Mouse (Mus musculus) lung, adult 2 months (tissue): ENCODE data around the gene Kantr. TPM values are rescaled to one million over a fixed set of nuclear protein-coding genes. Genes with fewer than 3 reads are reported as not detected.

Source experiments
- DNase-seq: peaks from one replicate; pipeline ENCODE4 v3.0.0; 2022
- H3K4me1 ChIP-seq: fragments of 200-500 bp; 2 replicates; pipeline ENCODE4 v1.6.1; 2011; ENCODE audit warnings: low read length; ENCODE audit not compliant: control insufficient read depth, insufficient read depth
- H3K4me3 ChIP-seq: fragments of 200-500 bp; replicated peaks from 2 replicates; pipeline ENCODE3; 2011; ENCODE audit warnings: low read depth, mild to moderate bottlenecking, control low read depth, low read length; ENCODE audit errors: extremely low read depth
- CTCF ChIP-seq: fragments of 200-500 bp; IDR thresholded peaks from 2 replicates; pipeline ENCODE4 v1.5.1; 2011; ENCODE audit warnings: mild to moderate bottlenecking, low read length, control low read depth; ENCODE audit not compliant: insufficient read depth
- POLR2A ChIP-seq: fragments of 200-500 bp; IDR thresholded peaks from 2 replicates; pipeline ENCODE4 v1.6.1; 2011; ENCODE audit warnings: low read depth, mild to moderate bottlenecking, control low read depth, low read length, borderline replicate concordance; ENCODE audit errors: extremely low read depth
- WGBS: fragments of 180-500 bp; shearing (Covaris S2); methylation state at CpG from one replicate; pipeline ENCODE4 v1.1.7; 2018; 5-methylcytosine and 5-hydroxymethylcytosine counted together
- polyA plus RNA-seq: library from polyadenylated mRNA; depleted of rRNA; stranded (reverse); fragments of >200 nt; gene quantifications from 2 replicates; pipeline ENCODE4 v1.2.3, GENCODE M21; 2012; rRNA removed

Kantr gene
- polyA plus RNA-seq, 1 experiment: 8.0 TPM

GRCm38 (mm10) chrX:152284746-152285145, 42.5 kb downstream of the Kantr start:
- WGBS: 78% methylated on average over 3 of the region's 3 CpGs
- Histone ChIP-seq H3K4me3 (no peak overlapping the region), H3K4me1 (no peaks in the 10 kb centered on the region)
- TF ChIP-seq POLR2A (no peak), CTCF (no peak)
- DNase-seq: no peak

- DNase-seq: no peak
- no peak for TF ChIP-seq CTCF
- TF ChIP-seq POLR2A: no peak
- H3K4me3 ChIP-seq: no peak overlapping the region
- no peaks in the 10 kb centered on the region for H3K4me1 ChIP-seq
- 92% methylated on average over 6 of the region's 6 CpGs for WGBS
Measured at GRCm38 (mm10) chrX:152279384-152279783, 47.9 kb downstream of the Kantr start.

- TF ChIP-seq POLR2A (no peak), CTCF (no peak)
- H3K4me1 ChIP-seq: no peaks in the 10 kb centered on the region
- no peak overlapping the region for H3K4me3 ChIP-seq
- 91% methylated on average over 11 of the region's 11 CpGs for WGBS
- DNase-seq: no peak
Measured at GRCm38 (mm10) chrX:152271189-152271588, 56.1 kb downstream of the Kantr start.

Other genes starting within 250 kb of the Kantr start
- 19.7 and 27.4 TPM in 2 replicates for gene Iqsec2, start 183.2 kb downstream of the Kantr start, polyA plus RNA-seq
- 46.4 and 49.9 TPM in 2 replicates for gene Kdm5c, start 94.5 kb downstream of the Kantr start, polyA plus RNA-seq
- 26.9 and 34.2 TPM in 2 replicates for gene Tspyl2, start 14.9 kb upstream of the Kantr start, polyA plus RNA-seq
- 2.4 and 2.8 TPM in 2 replicates for gene Gpr173, start 41.2 kb upstream of the Kantr start, polyA plus RNA-seq
- not detected in 2 replicates for gene Cldn34a, start 235.8 kb upstream of the Kantr start, polyA plus RNA-seq